Mouse (Mus musculus) heart, embryonic 12.5 days (tissue): ENCODE results near the gene Pdc. TPM values are rescaled to one million over a fixed set of nuclear protein-coding genes. Genes with fewer than 3 reads are reported as not detected.
"Not testable (repeated sequence)": the region's sequence is repeated elsewhere in the genome, so short reads cannot be mapped to it uniquely, and the experiment has no call there.

Experiments
- ATAC-seq: fragments of 200-750 bp; cut with Nextera tagmentation; 2 replicates; pipeline ENCODE4 v1.8.0; 2017; ENCODE audit warnings: moderate TSS enrichment, moderate library complexity; ENCODE audit not compliant: insufficient number of reproducible peaks, low FRiP score
- H3K27ac ChIP-seq: fragments of 300-500 bp; sonication (generic); 2 replicates; pipeline ENCODE4 v1.5.1; 2016; ENCODE audit warnings: mild to moderate bottlenecking, moderate library complexity; ENCODE audit not compliant: poor library complexity, severe bottlenecking
- H3K27me3 ChIP-seq: fragments of 300-500 bp; sonication (generic); replicated peaks from 2 replicates; pipeline ENCODE4 v1.6.1; 2016; ENCODE audit warnings: mild to moderate bottlenecking, moderate library complexity
- H3K36me3 ChIP-seq: fragments of 300-500 bp; sonication (generic); 2 replicates; pipeline ENCODE4 v1.6.1; 2016; ENCODE audit warnings: mild to moderate bottlenecking, moderate library complexity
- H3K4me1 ChIP-seq: fragments of 300-500 bp; sonication (generic); replicated peaks from 2 replicates; pipeline ENCODE4 v1.6.1; 2016; ENCODE audit warnings: mild to moderate bottlenecking
- H3K4me2 ChIP-seq: fragments of 300-500 bp; sonication (generic); 2 replicates; pipeline ENCODE4 v1.6.1; 2016; ENCODE audit warnings: mild to moderate bottlenecking, moderate library complexity
- H3K4me3 ChIP-seq: fragments of 300-500 bp; sonication (generic); 2 replicates; pipeline ENCODE4 v1.5.1; 2016; ENCODE audit warnings: mild to moderate bottlenecking
- H3K9ac ChIP-seq: fragments of 300-500 bp; sonication (generic); 2 replicates; pipeline ENCODE4 v1.6.1; 2016; ENCODE audit warnings: mild to moderate bottlenecking, moderate library complexity
- H3K9me3 ChIP-seq: fragments of 300-500 bp; sonication (generic); replicated peaks from 2 replicates; pipeline ENCODE4 v1.6.1; 2016; ENCODE audit warnings: mild to moderate bottlenecking, moderate library complexity
- WGBS: fragments of 180-500 bp; shearing (Covaris S2); methylation state at CpG from one replicate; pipeline ENCODE4 v1.1.7; 2016; 5-methylcytosine and 5-hydroxymethylcytosine counted together
- polyA plus RNA-seq: library from polyadenylated mRNA; unstranded; fragments of >200 nt; fragmentation: Nextera tagmentation; extraction: Ambion mirVana; gene quantifications from 2 replicates; pipeline ENCODE4 v1.2.1, GENCODE M21; 2016

The Pdc gene
- not detected in 2 replicates for polyA plus RNA-seq

GRCm38 (mm10) chr1:150319205-150319604, at the start of gene Pdc:
TSS of gene Pdc (plus strand) at chr1:150319417.
- no peak for ATAC-seq
- no peak within 1 kb of the TSS for H3K4me2 ChIP-seq
- WGBS: 74% methylated on average over 1 of the region's 1 CpGs

DNA sequence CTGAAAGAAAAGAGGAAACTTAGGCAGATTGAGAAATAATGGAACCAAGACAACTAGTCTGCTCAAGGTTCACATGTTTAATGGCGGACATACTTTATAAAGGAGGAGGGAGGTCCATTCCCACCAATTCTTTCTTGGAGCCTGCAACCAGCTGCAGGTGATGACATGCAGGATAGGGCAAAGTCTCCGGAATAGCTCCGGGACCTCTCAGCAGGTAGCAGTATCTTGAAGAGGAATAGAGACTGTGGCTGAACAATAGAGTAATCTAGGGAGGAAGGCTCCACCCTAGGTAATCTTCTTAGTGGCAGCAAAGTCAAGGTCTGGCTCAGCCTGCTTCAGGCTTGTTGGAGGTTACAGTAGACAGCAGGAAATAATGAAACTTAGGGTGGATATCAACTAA, 25.2 kb upstream of the Pdc start:
- not testable (repeated sequence) for ATAC-seq, H3K9me3 ChIP-seq, H3K27ac ChIP-seq, H3K4me3 ChIP-seq, H3K4me1 ChIP-seq, H3K36me3 ChIP-seq, H3K9ac ChIP-seq, H3K4me2 ChIP-seq, H3K27me3 ChIP-seq
- WGBS: 63% methylated on average over 3 of the region's 3 CpGs

More at GRCm38 (mm10) chr1:150319205-150319604, at the start of gene Pdc:
- H3K4me3 ChIP-seq: no peak within 1 kb of the TSS
- no peaks in the 10 kb centered on the region; the same call in 1 of the 2 replicates for H3K4me1 ChIP-seq
- H3K27ac ChIP-seq: no peak within 1 kb of the TSS
- no peaks in the 10 kb centered on the region for H3K9me3 ChIP-seq
- no peaks in the 10 kb centered on the region for H3K36me3 ChIP-seq
- no peak within 1 kb of the TSS for H3K9ac ChIP-seq
- H3K27me3 ChIP-seq: no peaks in the 10 kb centered on the region

GRCm38 (mm10) chr1:150307599-150307998, 11.6 kb upstream of the Pdc start:
- no peak for ATAC-seq
- no peak overlapping the region for H3K9ac ChIP-seq
- no peaks in the 10 kb centered on the region for H3K27me3 ChIP-seq
- no peaks in the 10 kb centered on the region; the same call in 1 of the 2 replicates for H3K9me3 ChIP-seq
- no peak overlapping the region for H3K4me2 ChIP-seq
- H3K27ac ChIP-seq: no peak overlapping the region
- WGBS: 61% methylated on average over 1 of the region's 1 CpGs
- H3K4me1 ChIP-seq: no peaks in the 10 kb centered on the region
- no peak overlapping the region for H3K4me3 ChIP-seq
- H3K36me3 ChIP-seq: no peaks in the 10 kb centered on the region

DNA sequence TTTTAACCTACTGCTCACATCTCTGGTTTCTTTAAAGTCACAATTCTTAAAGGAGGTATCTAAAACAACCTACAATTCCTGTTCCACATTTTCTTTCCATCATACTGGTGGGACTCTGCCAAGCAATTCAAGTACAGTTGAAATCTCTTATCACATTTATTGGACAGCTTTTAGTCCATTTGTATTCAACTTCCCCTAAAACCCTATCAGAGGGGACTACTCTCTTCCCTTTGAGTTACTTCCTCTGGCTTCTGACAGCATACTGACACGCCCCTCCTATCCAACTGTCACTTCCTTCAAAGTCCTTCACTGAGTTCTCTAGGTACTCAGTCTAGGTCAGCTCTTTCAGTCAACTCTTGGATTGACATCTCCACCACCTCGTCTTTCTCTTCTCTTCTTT, 15.9 kb downstream of the Pdc start:
- no peak overlapping the region for H3K4me2 ChIP-seq
- no peak overlapping the region for H3K27ac ChIP-seq
- no peaks in the 10 kb centered on the region for H3K9me3 ChIP-seq
- no peak for ATAC-seq
- no peak overlapping the region for H3K4me3 ChIP-seq
- no peaks in the 10 kb centered on the region for H3K4me1 ChIP-seq
- H3K36me3 ChIP-seq: no peaks in the 10 kb centered on the region
- H3K27me3 ChIP-seq: no peaks in the 10 kb centered on the region
- 71% methylated on average over 2 of the region's 2 CpGs for WGBS
- H3K9ac ChIP-seq: no peak overlapping the region

GRCm38 (mm10) chr1:150360864-150361263, 41.6 kb downstream of the Pdc start:
- no peak overlapping the region for H3K27ac ChIP-seq
- H3K9ac ChIP-seq: no peak overlapping the region
- H3K4me3 ChIP-seq: no peak overlapping the region
- 78% methylated on average over 1 of the region's 1 CpGs for WGBS
- no peak for ATAC-seq
- no peaks in the 10 kb centered on the region for H3K27me3 ChIP-seq
- peaks cover 32% of the 10 kb centered on the region for H3K36me3 ChIP-seq
- H3K9me3 ChIP-seq: no peaks in the 10 kb centered on the region
- no peaks in the 10 kb centered on the region for H3K4me1 ChIP-seq
- no peak overlapping the region for H3K4me2 ChIP-seq

GRCm38 (mm10) chr1:150372895-150373294, 53.7 kb downstream of the Pdc start:
- no peaks in the 10 kb centered on the region for H3K27me3 ChIP-seq
- H3K4me1 ChIP-seq: no peaks in the 10 kb centered on the region
- H3K9ac ChIP-seq: no peak overlapping the region
- ATAC-seq: no peak
- H3K9me3 ChIP-seq: no peaks in the 10 kb centered on the region
- no peak overlapping the region for H3K4me3 ChIP-seq
- no peak overlapping the region for H3K4me2 ChIP-seq
- peaks cover 28% of the 10 kb centered on the region for H3K36me3 ChIP-seq
- WGBS: 70% methylated on average over 3 of the region's 3 CpGs
- H3K27ac ChIP-seq: no peak overlapping the region

GRCm38 (mm10) chr1:150374247-150374646, 55.0 kb downstream of the Pdc start:
- 88% methylated on average over 2 of the region's 2 CpGs for WGBS
- Histone ChIP-seq H3K9me3 (no peaks in the 10 kb centered on the region), H3K27ac (no peak overlapping the region), H3K9ac (no peak overlapping the region), H3K4me2 (no peak overlapping the region), H3K4me1 (no peaks in the 10 kb centered on the region), H3K36me3 (peaks cover 31% of the 10 kb centered on the region), H3K4me3 (no peak overlapping the region), H3K27me3 (no peaks in the 10 kb centered on the region)
- no peak for ATAC-seq

Other genes with a start within 250 kb of the Pdc start
- gene Ptgs2, start 219.4 kb upstream of the Pdc start, polyA plus RNA-seq: 0.09 and 0.15 TPM in 2 replicates
- 151 and 162 TPM in 2 replicates for gene Tpr, start 73.4 kb downstream of the Pdc start, polyA plus RNA-seq
- gene Odr4, start 73.7 kb downstream of the Pdc start, polyA plus RNA-seq: 37.7 TPM in 2 replicates
- gene Prg4, start 146.7 kb downstream of the Pdc start, polyA plus RNA-seq: 0.46 and 0.63 TPM in 2 replicates